Mouse (Mus musculus) embryonic fibroblast, embryonic 13.5 days (primary cell): ENCODE data around the gene Rrp8.
A peak's percentile ranks its signal among the peaks of the same experiment; 100 is the strongest.

Experiments
- CTCF ChIP-seq: IDR thresholded peaks from 2 replicates; pipeline ENCODE4 v1.5.1; 2011; ENCODE audit warnings: mild to moderate bottlenecking, control low read depth, low read length, moderate library complexity, borderline replicate concordance; ENCODE audit not compliant: insufficient read depth
- POLR2A ChIP-seq: IDR thresholded peaks from 2 replicates; pipeline ENCODE4 v1.6.1; 2011; ENCODE audit warnings: low read depth, mild to moderate bottlenecking, control low read depth, low read length, moderate library complexity

DNA sequence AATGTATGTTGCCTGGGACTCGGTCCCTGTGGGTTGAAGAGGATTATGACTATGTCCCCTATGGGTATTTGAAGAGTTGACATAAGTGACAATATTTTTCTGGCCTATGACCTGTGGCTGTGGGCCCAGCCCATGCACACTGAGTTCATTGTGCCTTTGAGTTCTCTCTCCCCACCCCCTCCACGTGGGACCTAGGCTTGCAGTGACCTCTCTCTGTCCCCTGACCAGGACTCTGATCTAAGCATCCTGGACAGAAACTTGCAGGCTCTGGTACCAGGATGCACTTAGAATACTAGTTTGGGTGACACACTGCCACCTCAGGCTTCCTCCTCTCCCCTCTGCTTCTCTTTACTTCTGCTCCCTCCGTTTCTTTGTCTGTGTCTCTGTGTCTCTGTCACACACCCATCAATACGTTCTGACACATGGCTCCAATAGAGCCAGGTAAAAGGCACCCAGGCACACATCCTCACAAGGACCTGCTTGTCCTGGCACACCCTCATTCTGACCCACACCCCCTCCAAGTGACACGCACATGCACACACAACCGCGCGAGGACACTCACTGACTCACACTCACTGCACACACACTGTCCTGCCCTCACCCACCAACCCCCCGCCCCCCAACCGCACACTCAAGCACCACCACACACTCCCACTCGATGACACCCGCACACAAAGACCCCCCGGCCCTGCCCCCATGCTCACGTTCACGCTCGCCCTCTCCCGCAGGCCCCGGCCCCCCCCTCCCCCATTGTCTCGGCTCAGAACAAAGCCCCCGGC lies 49.5 kb upstream of the Rrp8 start:
- no peak for TF ChIP-seq CTCF
- 0 out of 2 replicates have a peak, but pooled peaks have one; percentile 21 for TF ChIP-seq POLR2A
